Mouse (Mus musculus): ENCODE data around the gene Otud1. TPM values are rescaled to one million over a fixed set of nuclear protein-coding genes. Genes with fewer than 3 reads are reported as not detected.

The Otud1 gene
- polyA plus RNA-seq (2014; fragmentation: Illumina TruSeq; extraction: RNeasy Lipid Tissue Mini Kit (QIAGEN cat#74804); ENCODE audit: low read depth, low replicate concordance), result 13.4 TPM

GRCm38 (mm10) chr2:19657158-19657874, at the start of gene Otud1:
Gene Otud1 (plus strand): TSS chr2:19657752.

Other genes starting within 250 kb of the Otud1 start
- not detected for gene Ptf1a, start 212.1 kb upstream of the Otud1 start, polyA plus RNA-seq (2014; fragmentation: Illumina TruSeq; extraction: RNeasy Lipid Tissue Mini Kit (QIAGEN cat#74804); ENCODE audit: low read depth, low replicate concordance)
- 127 TPM for gene 4921504E06Rik, start 103.8 kb upstream of the Otud1 start, polyA plus RNA-seq (2014; fragmentation: Illumina TruSeq; extraction: RNeasy Lipid Tissue Mini Kit (QIAGEN cat#74804); ENCODE audit: low read depth, low replicate concordance)